Mouse (Mus musculus): ENCODE measurements around the gene Nars2. TPM values are rescaled to one million over a fixed set of nuclear protein-coding genes. Genes with fewer than 3 reads are reported as not detected.
A peak's percentile ranks its signal among the peaks of the same experiment; 100 is the strongest.

Gene Nars2
- polyA plus RNA-seq, 1 experiment from 2014 or later = 20.6 TPM

DNA sequence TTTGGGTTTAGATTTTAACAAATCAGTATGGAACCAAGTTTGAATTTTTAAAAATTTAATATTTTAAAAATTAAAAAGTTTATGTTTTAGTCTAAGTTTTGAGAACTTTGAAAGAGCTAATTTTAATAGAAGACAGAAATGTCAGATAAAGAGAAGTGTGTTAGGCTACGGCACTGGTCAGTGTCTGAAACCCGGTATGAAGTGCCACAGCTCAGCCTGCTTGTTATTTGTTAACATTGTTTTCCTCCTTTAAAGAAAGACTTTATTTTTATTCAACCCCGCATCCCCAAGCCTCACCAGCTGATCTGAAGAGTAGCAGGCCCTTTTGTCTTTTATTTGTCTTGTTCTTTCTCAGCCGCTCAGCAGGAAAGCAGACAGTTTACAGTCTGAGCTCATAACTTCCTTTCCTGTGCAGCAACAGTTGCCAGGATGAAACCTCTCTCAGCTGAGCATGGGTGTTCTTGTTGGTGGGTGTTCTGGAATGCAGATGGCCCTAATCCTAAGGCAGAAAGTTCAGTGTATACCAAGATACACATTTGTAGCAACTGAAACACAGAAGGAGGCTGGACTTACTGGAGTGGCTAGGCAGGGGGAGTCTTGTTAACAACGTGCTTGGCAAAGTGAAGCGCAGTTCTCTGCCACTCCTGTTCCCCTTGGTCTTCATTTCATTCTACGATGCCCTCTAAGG, 32.5 kb downstream of the Nars2 start:
- Histone ChIP-seq H3K9ac (ENCODE audit: low read length) (no peak overlapping the region), H3K27me3 (ENCODE audit: control insufficient read depth, insufficient read depth, low read length) (no peaks in the 10 kb centered on the region), H3K4me1 (ENCODE audit: control insufficient read depth, insufficient read depth, low read length) (peaks cover 17% of the 10 kb centered on the region), H3K9me3 (ENCODE audit: control insufficient read depth, low read length) (no peaks in the 10 kb centered on the region), H3K36me3 (ENCODE audit: control insufficient read depth, insufficient read depth, low read length) (no peaks in the 10 kb centered on the region), H3K4me3 (ENCODE audit: low read depth, low read length) (no peak overlapping the region), H3K4me2 (no peak overlapping the region), H3K27ac (ENCODE audit: low read depth, low read length) (no peak overlapping the region)
- WGBS = 36% methylated on average over 7 of the region's 7 CpGs
- ATAC-seq (ENCODE audit: low FRiP score) = peak; percentile 49; the same call in 1 of the 2 replicates
- peak; percentile 53 for DNase-seq (ENCODE audit: low spot score, missing footprints)

- ATAC-seq (ENCODE audit: low FRiP score) = peak; percentile 49; the same call in 1 of the 2 replicates
- WGBS = 42% methylated on average over 8 of the region's 8 CpGs
- H3K36me3 ChIP-seq (ENCODE audit: control insufficient read depth, insufficient read depth, low read length) = no peaks in the 10 kb centered on the region
- no peak overlapping the region for H3K4me3 ChIP-seq (ENCODE audit: low read depth, low read length)
- peaks cover 17% of the 10 kb centered on the region for H3K4me1 ChIP-seq (ENCODE audit: control insufficient read depth, insufficient read depth, low read length)
- H3K27me3 ChIP-seq (ENCODE audit: control insufficient read depth, insufficient read depth, low read length) = no peaks in the 10 kb centered on the region
- DNase-seq (ENCODE audit: low spot score, missing footprints) = peak; percentile 70
- H3K27ac ChIP-seq (ENCODE audit: low read depth, low read length) = no peak overlapping the region
- H3K9me3 ChIP-seq (ENCODE audit: control insufficient read depth, low read length) = no peaks in the 10 kb centered on the region
- no peak overlapping the region for H3K9ac ChIP-seq (ENCODE audit: low read length)
- H3K4me2 ChIP-seq = no peak overlapping the region
Measured at GRCm38 (mm10) chr7:96985798-96986197, 34.5 kb downstream of the Nars2 start.

GRCm38 (mm10) chr7:96986795-96987445, 35.6 kb downstream of the Nars2 start:
- DNase-seq (ENCODE audit: low spot score, missing footprints) (peak; percentile 85), ATAC-seq (ENCODE audit: low FRiP score) (peak; percentile 40; the same call in 1 of the 2 replicates)
- H3K4me3 ChIP-seq (ENCODE audit: low read depth, low read length) = no peak overlapping the region
- H3K27ac ChIP-seq (ENCODE audit: low read depth, low read length) = no peak overlapping the region
- H3K4me1 ChIP-seq (ENCODE audit: control insufficient read depth, insufficient read depth, low read length) = peaks cover 17% of the 10 kb centered on the region
- H3K9me3 ChIP-seq (ENCODE audit: control insufficient read depth, low read length) = no peaks in the 10 kb centered on the region
- H3K9ac ChIP-seq (ENCODE audit: low read length) = no peak overlapping the region
- H3K36me3 ChIP-seq (ENCODE audit: control insufficient read depth, insufficient read depth, low read length) = no peaks in the 10 kb centered on the region
- no peak overlapping the region for H3K4me2 ChIP-seq
- WGBS = 43% methylated on average over 9 of the region's 9 CpGs
- H3K27me3 ChIP-seq (ENCODE audit: control insufficient read depth, insufficient read depth, low read length) = no peaks in the 10 kb centered on the region

DNA sequence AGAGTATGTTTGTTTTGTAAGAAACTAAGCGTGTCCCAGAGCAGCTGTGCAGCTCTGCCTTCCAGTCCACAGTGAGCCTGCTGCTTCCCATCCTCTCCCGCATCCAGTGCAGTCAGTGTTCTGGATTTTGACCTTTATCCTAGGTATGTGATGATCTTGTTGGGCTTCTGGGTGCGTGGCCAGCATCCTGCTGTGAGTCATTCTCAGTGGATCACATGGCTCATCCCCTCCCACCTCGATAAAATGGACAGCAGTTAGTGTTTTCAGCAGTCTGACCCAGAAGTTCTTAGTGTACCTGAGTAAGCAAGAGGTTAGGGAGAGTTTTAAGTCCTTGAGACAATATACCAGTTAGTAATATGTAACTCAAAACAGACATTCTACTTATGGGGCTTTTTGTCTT, 36.4 kb downstream of the Nars2 start:
- Histone ChIP-seq H3K4me1 (ENCODE audit: control insufficient read depth, insufficient read depth, low read length) (peaks cover 17% of the 10 kb centered on the region), H3K9ac (ENCODE audit: low read length) (no peak overlapping the region), H3K9me3 (ENCODE audit: control insufficient read depth, low read length) (no peaks in the 10 kb centered on the region), H3K27me3 (ENCODE audit: control insufficient read depth, insufficient read depth, low read length) (no peaks in the 10 kb centered on the region), H3K36me3 (ENCODE audit: control insufficient read depth, insufficient read depth, low read length) (no peaks in the 10 kb centered on the region), H3K27ac (ENCODE audit: low read depth, low read length) (no peak overlapping the region), H3K4me3 (ENCODE audit: low read depth, low read length) (no peak overlapping the region), H3K4me2 (no peak overlapping the region)
- DNase-seq (ENCODE audit: low spot score, missing footprints) = peak; percentile 60
- WGBS = 70% methylated on average over 4 of the region's 4 CpGs
- no peak for ATAC-seq (ENCODE audit: low FRiP score)

DNA sequence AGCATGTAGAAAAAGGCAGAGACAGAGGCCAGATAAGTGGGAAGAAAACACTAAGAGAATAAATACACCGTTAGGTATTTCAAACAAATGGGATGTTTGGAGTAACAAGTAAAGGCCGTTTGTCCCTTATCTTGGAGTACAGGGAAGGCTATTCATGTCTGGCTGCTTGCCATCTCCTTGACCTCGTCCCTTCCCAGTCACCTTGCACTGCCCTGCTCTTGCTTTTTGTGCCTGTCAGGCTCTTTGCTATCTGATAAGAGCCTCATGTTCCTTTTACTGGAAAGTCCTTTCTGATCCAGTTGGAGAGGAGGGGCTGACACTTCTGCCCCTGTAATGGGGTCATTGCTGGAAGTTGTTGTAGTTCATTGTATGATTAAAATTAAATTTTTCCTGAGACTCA, 61.7 kb downstream of the Nars2 start:
- 91% methylated on average over 3 of the region's 3 CpGs for WGBS
- Histone ChIP-seq H3K27ac (ENCODE audit: low read depth, low read length) (no peak overlapping the region), H3K4me2 (no peak overlapping the region), H3K4me1 (ENCODE audit: control insufficient read depth, insufficient read depth, low read length) (no peaks in the 10 kb centered on the region), H3K36me3 (ENCODE audit: control insufficient read depth, insufficient read depth, low read length) (no peaks in the 10 kb centered on the region), H3K4me3 (ENCODE audit: low read depth, low read length) (no peak overlapping the region), H3K9me3 (ENCODE audit: control insufficient read depth, low read length) (no peaks in the 10 kb centered on the region), H3K27me3 (ENCODE audit: control insufficient read depth, insufficient read depth, low read length) (no peaks in the 10 kb centered on the region), H3K9ac (ENCODE audit: low read length) (no peak overlapping the region)
- ATAC-seq (ENCODE audit: low FRiP score) = no peak
- DNase-seq (ENCODE audit: low spot score, missing footprints) = no peak

GRCm38 (mm10) chr7:97018005-97018404, 66.7 kb downstream of the Nars2 start:
- DNase-seq (ENCODE audit: low spot score, missing footprints) = no peak
- ATAC-seq (ENCODE audit: low FRiP score) = no peak
- no peaks in the 10 kb centered on the region for H3K27me3 ChIP-seq (ENCODE audit: control insufficient read depth, insufficient read depth, low read length)
- H3K27ac ChIP-seq (ENCODE audit: low read depth, low read length) = no peak overlapping the region
- no peak overlapping the region for H3K4me2 ChIP-seq
- WGBS = 80% methylated on average over 4 of the region's 4 CpGs
- H3K4me1 ChIP-seq (ENCODE audit: control insufficient read depth, insufficient read depth, low read length) = no peaks in the 10 kb centered on the region
- no peak overlapping the region for H3K9ac ChIP-seq (ENCODE audit: low read length)
- H3K4me3 ChIP-seq (ENCODE audit: low read depth, low read length) = no peak overlapping the region
- no peaks in the 10 kb centered on the region for H3K36me3 ChIP-seq (ENCODE audit: control insufficient read depth, insufficient read depth, low read length)
- H3K9me3 ChIP-seq (ENCODE audit: control insufficient read depth, low read length) = no peaks in the 10 kb centered on the region

GRCm38 (mm10) chr7:97018418-97018817, 67.1 kb downstream of the Nars2 start:
- 90% methylated on average over 3 of the region's 3 CpGs for WGBS
- H3K4me3 ChIP-seq (ENCODE audit: low read depth, low read length) = no peak overlapping the region

DNA sequence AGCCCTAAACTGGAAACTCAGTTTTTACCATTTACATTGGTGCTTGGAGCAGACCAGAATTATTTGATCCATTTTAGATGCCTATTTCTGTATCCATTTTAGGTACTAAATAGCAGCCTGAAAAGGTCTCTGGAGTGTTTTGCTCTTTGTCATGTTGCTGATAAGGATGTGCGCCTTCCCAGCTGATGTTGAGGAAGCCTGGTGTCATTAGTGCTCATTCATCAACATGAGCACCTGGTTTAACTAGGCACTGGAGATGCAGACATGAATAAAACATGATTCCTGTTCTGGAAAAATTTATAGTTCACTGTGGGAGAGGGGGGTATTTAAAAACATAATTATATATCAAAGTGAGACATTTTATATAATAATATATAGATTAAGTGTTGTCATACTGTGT, 68.0 kb downstream of the Nars2 start:
- Histone ChIP-seq H3K9ac (ENCODE audit: low read length) (no peak overlapping the region), H3K27me3 (ENCODE audit: control insufficient read depth, insufficient read depth, low read length) (no peaks in the 10 kb centered on the region), H3K4me1 (ENCODE audit: control insufficient read depth, insufficient read depth, low read length) (no peaks in the 10 kb centered on the region), H3K4me2 (no peak overlapping the region), H3K27ac (ENCODE audit: low read depth, low read length) (no peak overlapping the region), H3K4me3 (ENCODE audit: low read depth, low read length) (no peak overlapping the region), H3K9me3 (ENCODE audit: control insufficient read depth, low read length) (no peaks in the 10 kb centered on the region), H3K36me3 (ENCODE audit: control insufficient read depth, insufficient read depth, low read length) (no peaks in the 10 kb centered on the region)
- WGBS = 82% methylated on average over 1 of the region's 1 CpGs
- ATAC-seq (ENCODE audit: low FRiP score) (no peak), DNase-seq (ENCODE audit: low spot score, missing footprints) (no peak)

More at GRCm38 (mm10) chr7:97018418-97018817, 67.1 kb downstream of the Nars2 start:
- H3K36me3 ChIP-seq (ENCODE audit: control insufficient read depth, insufficient read depth, low read length) = no peaks in the 10 kb centered on the region
- H3K9ac ChIP-seq (ENCODE audit: low read length) = no peak overlapping the region
- H3K27me3 ChIP-seq (ENCODE audit: control insufficient read depth, insufficient read depth, low read length) = no peaks in the 10 kb centered on the region
- no peak for ATAC-seq (ENCODE audit: low FRiP score)
- DNase-seq (ENCODE audit: low spot score, missing footprints) = no peak
- H3K27ac ChIP-seq (ENCODE audit: low read depth, low read length) = no peak overlapping the region
- no peak overlapping the region for H3K4me2 ChIP-seq
- no peaks in the 10 kb centered on the region for H3K9me3 ChIP-seq (ENCODE audit: control insufficient read depth, low read length)
- no peaks in the 10 kb centered on the region for H3K4me1 ChIP-seq (ENCODE audit: control insufficient read depth, insufficient read depth, low read length)

GRCm38 (mm10) chr7:97026772-97027358, 75.6 kb downstream of the Nars2 start:
- WGBS = 93% methylated on average over 5 of the region's 5 CpGs

More at GRCm38 (mm10) chr7:97026772-97027358, 75.6 kb downstream of the Nars2 start:
- Histone ChIP-seq H3K4me3 (ENCODE audit: low read depth, low read length) (no peak overlapping the region), H3K36me3 (ENCODE audit: control insufficient read depth, insufficient read depth, low read length) (no peaks in the 10 kb centered on the region), H3K9me3 (ENCODE audit: control insufficient read depth, low read length) (no peaks in the 10 kb centered on the region), H3K27ac (ENCODE audit: low read depth, low read length) (no peak overlapping the region), H3K9ac (ENCODE audit: low read length) (no peak overlapping the region), H3K4me2 (no peak overlapping the region), H3K4me1 (ENCODE audit: control insufficient read depth, insufficient read depth, low read length) (no peaks in the 10 kb centered on the region), H3K27me3 (ENCODE audit: control insufficient read depth, insufficient read depth, low read length) (no peaks in the 10 kb centered on the region)
- ATAC-seq (ENCODE audit: low FRiP score) (no peak), DNase-seq (ENCODE audit: low spot score, missing footprints) (no peak)

Data from midbrain, embryonic 11.5 days (tissue).